Mouse (Mus musculus) layer of hippocampus, postnatal 36 days (tissue): ENCODE results near the gene Sox4. TPM values are rescaled to one million over a fixed set of nuclear protein-coding genes. Genes with fewer than 3 reads are reported as not detected.

ENCODE experiments used
- DNase-seq, 2 experiments: peaks; one replicate each; pipeline ENCODE4 v3.0.0; 2022
- total RNA-seq, 2 experiments: library from RNA; stranded (reverse); gene quantifications; 2 replicates each; pipeline ENCODE4 v1.2.3; 2021

The Sox4 gene
- total RNA-seq, 2 experiments from 2014 or later, result 23.7 to 25.0 TPM

GRCm38 (mm10) chr13:28946565-28947135 lies 6.9 kb downstream of the Sox4 start:
- no peak for DNase-seq

- no peak for DNase-seq
Measured at GRCm38 (mm10) chr13:28945681-28946080, 7.8 kb downstream of the Sox4 start.

GRCm38 (mm10) chr13:28942926-28943325 lies 10.6 kb downstream of the Sox4 start:
- DNase-seq, result no peak

- no peak for DNase-seq
Measured at GRCm38 (mm10) chr13:28941983-28942630, 11.4 kb downstream of the Sox4 start.

GRCm38 (mm10) chr13:28933375-28933774 lies 20.1 kb downstream of the Sox4 start:
- no peak for DNase-seq

- no peak for DNase-seq
Measured at GRCm38 (mm10) chr13:28931776-28932175, 21.7 kb downstream of the Sox4 start.

GRCm38 (mm10) chr13:28931266-28931665 lies 22.2 kb downstream of the Sox4 start:
- DNase-seq, result no peak

- DNase-seq, result no peak
Measured at GRCm38 (mm10) chr13:28930364-28930763, 23.1 kb downstream of the Sox4 start.

- DNase-seq, result no peak
Measured at GRCm38 (mm10) chr13:28929936-28930335, 23.6 kb downstream of the Sox4 start.

GRCm38 (mm10) chr13:28923136-28923535 lies 30.4 kb downstream of the Sox4 start:
- DNase-seq, result no peak

- DNase-seq, result no peak
Measured at GRCm38 (mm10) chr13:28917379-28918250, 35.9 kb downstream of the Sox4 start.

- no peak for DNase-seq
Measured at GRCm38 (mm10) chr13:28913656-28914055, 39.9 kb downstream of the Sox4 start.

- no peak for DNase-seq
Measured at GRCm38 (mm10) chr13:28906981-28907380, 46.5 kb downstream of the Sox4 start.
